Mouse (Mus musculus) bone marrow macrophage, adult 2 months (primary cell): ENCODE data around the gene Ubr4.

Experiments
- CTCF ChIP-seq: IDR thresholded peaks from 2 replicates; pipeline ENCODE4 v1.5.1; 2012; ENCODE audit warnings: low read depth, mild to moderate bottlenecking, low read length, moderate library complexity
- POLR2A ChIP-seq: IDR thresholded peaks from 2 replicates; pipeline ENCODE4 v1.6.1; 2012; ENCODE audit warnings: mild to moderate bottlenecking, low read depth, low read length, borderline replicate concordance

- TF ChIP-seq POLR2A: no peak
- no peak for TF ChIP-seq CTCF
Observed at GRCm38 (mm10) chr4:139351931-139352711, at the start of gene Ubr4, which contains the start of the genes Mrto4 and Emc1.
